Mouse (Mus musculus): ENCODE data around the gene Apbb1ip. TPM values are rescaled to one million over a fixed set of nuclear protein-coding genes. Genes with fewer than 3 reads are reported as not detected.
A peak's percentile ranks its signal among the peaks of the same experiment; 100 is the strongest.
"Not testable (repeated sequence)": the region's sequence is repeated elsewhere in the genome, so short reads cannot be mapped to it uniquely, and the experiment has no call there.

Gene Apbb1ip
- polyA plus RNA-seq, 1 experiment = 0.57 TPM

GRCm38 (mm10) chr2:22857501-22857900, 83.6 kb downstream of the Apbb1ip start:
- Histone ChIP-seq H3K27me3 (ENCODE audit: control insufficient read depth, insufficient read depth, low read length, poor library complexity, severe bottlenecking) (no peaks in the 10 kb centered on the region), H3K4me3 (ENCODE audit: low read depth, low read length) (no peak overlapping the region), H3K9ac (ENCODE audit: low read depth, poor library complexity, severe bottlenecking) (no peak overlapping the region), H3K36me3 (ENCODE audit: control insufficient read depth, insufficient read depth, low read length, poor library complexity, severe bottlenecking) (no peaks in the 10 kb centered on the region), H3K4me1 (ENCODE audit: control insufficient read depth, insufficient read depth, low read length) (no peaks in the 10 kb centered on the region), H3K9me3 (replicated peaks; ENCODE audit: control insufficient read depth, insufficient read depth, low read length, poor library complexity, severe bottlenecking) (no peaks in the 10 kb centered on the region), H3K27ac (ENCODE audit: insufficient read depth, low read length) (no peak overlapping the region)
- TF ChIP-seq EP300 (IDR thresholded peaks at IDR 0.05; ENCODE audit: insufficient read depth, low read depth, low read length) = no peak
- TF ChIP-seq POLR2A (IDR thresholded peaks at IDR 0.05; ENCODE audit: insufficient read depth, low read length) = no peak
- TF ChIP-seq CTCF (IDR thresholded peaks at IDR 0.05; ENCODE audit: low read depth, low read length) = no peak

DNA sequence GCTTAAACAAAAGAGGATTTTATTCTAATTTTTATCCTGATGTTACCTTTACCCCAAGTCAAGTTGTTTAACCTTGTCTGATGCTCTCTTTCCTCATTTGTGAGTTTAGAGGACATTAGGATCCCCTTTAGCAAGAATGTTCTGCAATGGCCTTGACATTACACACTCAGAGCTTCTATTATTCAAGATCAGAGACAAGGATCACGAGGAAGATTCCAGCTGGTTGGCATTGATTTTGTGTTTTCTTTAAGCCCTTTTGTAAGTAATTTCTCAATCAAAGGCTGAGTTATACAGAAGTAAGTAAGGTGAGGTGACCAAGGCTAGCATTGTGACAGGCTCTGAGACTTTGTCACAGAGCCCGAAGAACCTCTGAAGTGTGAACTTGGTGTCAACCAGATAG, 88.3 kb downstream of the Apbb1ip start:
- Histone ChIP-seq H3K9me3 (replicated peaks; ENCODE audit: control insufficient read depth, insufficient read depth, low read length, poor library complexity, severe bottlenecking) (no peaks in the 10 kb centered on the region), H3K27ac (ENCODE audit: insufficient read depth, low read length) (no peak overlapping the region), H3K4me1 (ENCODE audit: control insufficient read depth, insufficient read depth, low read length) (no peaks in the 10 kb centered on the region), H3K27me3 (ENCODE audit: control insufficient read depth, insufficient read depth, low read length, poor library complexity, severe bottlenecking) (no peaks in the 10 kb centered on the region), H3K9ac (ENCODE audit: low read depth, poor library complexity, severe bottlenecking) (no peak overlapping the region), H3K4me3 (ENCODE audit: low read depth, low read length) (no peak overlapping the region), H3K36me3 (ENCODE audit: control insufficient read depth, insufficient read depth, low read length, poor library complexity, severe bottlenecking) (no peaks in the 10 kb centered on the region)
- TF ChIP-seq POLR2A (IDR thresholded peaks at IDR 0.05; ENCODE audit: insufficient read depth, low read length) = no peak

DNA sequence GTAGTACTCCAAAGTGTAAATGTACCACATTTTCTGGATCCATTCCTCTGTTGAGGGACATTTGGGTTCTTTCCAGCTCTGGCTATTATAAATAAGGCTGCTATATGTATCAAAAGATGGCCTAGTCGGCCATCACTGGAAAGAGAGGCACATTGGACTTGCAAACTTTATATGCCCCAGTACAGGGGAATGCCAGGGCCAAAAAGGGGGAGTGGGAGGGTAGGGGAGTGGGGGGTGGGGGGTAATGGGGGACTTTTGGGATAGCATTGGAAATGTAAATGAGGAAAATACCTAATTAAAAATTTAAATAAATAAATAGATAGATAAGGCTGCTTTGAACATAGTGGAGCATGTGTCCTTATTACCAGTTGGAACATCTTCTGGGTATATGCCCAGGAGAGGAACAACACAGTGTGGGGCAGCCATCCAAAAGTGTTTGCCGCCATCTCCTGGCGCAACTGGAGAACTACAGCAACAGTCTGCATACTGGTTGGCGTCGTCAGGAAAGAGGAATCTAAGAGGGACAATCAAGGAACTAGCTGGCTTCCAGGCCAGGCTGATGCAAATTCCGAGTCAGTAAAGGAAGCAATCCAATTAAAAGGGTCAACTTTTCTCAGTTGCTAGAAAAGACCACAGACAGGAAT, 90.6 kb downstream of the Apbb1ip start:
- not testable (repeated sequence) for H3K4me1 ChIP-seq (ENCODE audit: control insufficient read depth, insufficient read depth, low read length)
- peak; percentile 90 for TF ChIP-seq CTCF (IDR thresholded peaks at IDR 0.05; ENCODE audit: low read depth, low read length)

GRCm38 (mm10) chr2:22865818-22866217, 91.9 kb downstream of the Apbb1ip start:
- no peaks in the 10 kb centered on the region for H3K9me3 ChIP-seq (replicated peaks; ENCODE audit: control insufficient read depth, insufficient read depth, low read length, poor library complexity, severe bottlenecking)
- H3K4me1 ChIP-seq (ENCODE audit: control insufficient read depth, insufficient read depth, low read length) = no peaks in the 10 kb centered on the region
- no peak overlapping the region for H3K4me3 ChIP-seq (ENCODE audit: low read depth, low read length)
- no peaks in the 10 kb centered on the region for H3K36me3 ChIP-seq (ENCODE audit: control insufficient read depth, insufficient read depth, low read length, poor library complexity, severe bottlenecking)
- TF ChIP-seq POLR2A (IDR thresholded peaks at IDR 0.05; ENCODE audit: insufficient read depth, low read length) (no peak), CTCF (IDR thresholded peaks at IDR 0.05; ENCODE audit: low read depth, low read length) (no peak), EP300 (IDR thresholded peaks at IDR 0.05; ENCODE audit: insufficient read depth, low read depth, low read length) (no peak)
- no peak overlapping the region for H3K9ac ChIP-seq (ENCODE audit: low read depth, poor library complexity, severe bottlenecking)
- H3K27me3 ChIP-seq (ENCODE audit: control insufficient read depth, insufficient read depth, low read length, poor library complexity, severe bottlenecking) = no peaks in the 10 kb centered on the region
- H3K27ac ChIP-seq (ENCODE audit: insufficient read depth, low read length) = no peak overlapping the region

More for the DNA sequence above, 90.6 kb downstream of the Apbb1ip start:
- H3K36me3 ChIP-seq (ENCODE audit: control insufficient read depth, insufficient read depth, low read length, poor library complexity, severe bottlenecking); H3K9ac ChIP-seq (ENCODE audit: low read depth, poor library complexity, severe bottlenecking); H3K9me3 ChIP-seq (replicated peaks; ENCODE audit: control insufficient read depth, insufficient read depth, low read length, poor library complexity, severe bottlenecking); H3K27me3 ChIP-seq (ENCODE audit: control insufficient read depth, insufficient read depth, low read length, poor library complexity, severe bottlenecking); H3K4me3 ChIP-seq (ENCODE audit: low read depth, low read length); H3K27ac ChIP-seq (ENCODE audit: insufficient read depth, low read length): not testable (repeated sequence)

DNA sequence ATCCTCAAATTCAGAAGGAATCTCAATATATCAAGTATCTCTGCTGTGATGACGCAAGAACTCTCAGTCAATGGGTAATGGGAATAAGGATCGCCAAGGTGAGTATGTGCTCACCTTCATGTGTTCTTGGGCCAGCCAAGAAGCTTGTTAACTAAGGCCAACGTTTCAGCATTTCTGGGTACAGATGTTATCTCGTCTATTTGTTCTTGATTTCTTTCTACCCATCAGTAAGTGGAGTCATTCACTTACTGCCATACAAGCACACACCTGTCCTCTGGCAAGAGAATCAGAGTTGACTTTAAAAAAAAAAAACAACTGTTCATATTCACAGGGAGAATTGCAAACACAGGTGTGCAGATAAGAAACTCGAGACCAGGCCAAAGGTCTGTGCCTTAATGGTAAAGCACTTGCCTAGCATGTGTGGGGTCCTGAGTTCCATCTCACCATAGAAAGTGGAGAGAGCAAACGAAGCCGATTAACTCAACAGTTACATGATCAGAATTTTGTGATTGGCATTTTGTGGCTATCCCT, 93.1 kb downstream of the Apbb1ip start:
- H3K27me3 ChIP-seq (ENCODE audit: control insufficient read depth, insufficient read depth, low read length, poor library complexity, severe bottlenecking) = no peaks in the 10 kb centered on the region
- no peaks in the 10 kb centered on the region for H3K9me3 ChIP-seq (replicated peaks; ENCODE audit: control insufficient read depth, insufficient read depth, low read length, poor library complexity, severe bottlenecking)
- no peak overlapping the region for H3K4me3 ChIP-seq (ENCODE audit: low read depth, low read length)
- H3K27ac ChIP-seq (ENCODE audit: insufficient read depth, low read length) = no peak overlapping the region
- no peaks in the 10 kb centered on the region for H3K36me3 ChIP-seq (ENCODE audit: control insufficient read depth, insufficient read depth, low read length, poor library complexity, severe bottlenecking)
- H3K9ac ChIP-seq (ENCODE audit: low read depth, poor library complexity, severe bottlenecking) = no peak overlapping the region
- TF ChIP-seq CTCF (IDR thresholded peaks at IDR 0.05; ENCODE audit: low read depth, low read length) = no peak
- TF ChIP-seq POLR2A (IDR thresholded peaks at IDR 0.05; ENCODE audit: insufficient read depth, low read length) = no peak
- no peak for TF ChIP-seq EP300 (IDR thresholded peaks at IDR 0.05; ENCODE audit: insufficient read depth, low read depth, low read length)
- H3K4me1 ChIP-seq (ENCODE audit: control insufficient read depth, insufficient read depth, low read length) = no peaks in the 10 kb centered on the region

DNA sequence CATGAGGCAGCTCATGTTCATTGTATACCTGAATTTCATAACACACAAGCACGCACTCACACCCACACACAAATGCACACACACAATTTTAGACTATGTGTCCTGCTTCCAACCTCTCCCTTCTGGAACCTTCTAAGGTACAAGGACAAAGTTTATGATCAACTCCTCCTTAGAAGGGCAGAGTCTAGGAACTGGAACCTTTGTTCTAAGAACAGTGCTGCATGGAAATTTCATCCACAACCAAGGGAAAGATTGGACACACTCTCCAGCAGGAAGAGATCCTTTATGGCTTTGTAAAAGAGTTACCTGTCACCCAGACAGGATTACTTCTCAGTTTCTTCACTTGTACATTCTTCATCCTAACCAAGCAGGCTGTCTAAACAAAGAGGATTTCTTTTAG, 99.3 kb downstream of the Apbb1ip start:
- Histone ChIP-seq H3K9ac (ENCODE audit: low read depth, poor library complexity, severe bottlenecking) (no peak overlapping the region), H3K36me3 (ENCODE audit: control insufficient read depth, insufficient read depth, low read length, poor library complexity, severe bottlenecking) (no peaks in the 10 kb centered on the region), H3K27ac (ENCODE audit: insufficient read depth, low read length) (no peak overlapping the region), H3K9me3 (replicated peaks; ENCODE audit: control insufficient read depth, insufficient read depth, low read length, poor library complexity, severe bottlenecking) (no peaks in the 10 kb centered on the region), H3K4me3 (ENCODE audit: low read depth, low read length) (no peak overlapping the region), H3K4me1 (ENCODE audit: control insufficient read depth, insufficient read depth, low read length) (no peaks in the 10 kb centered on the region), H3K27me3 (ENCODE audit: control insufficient read depth, insufficient read depth, low read length, poor library complexity, severe bottlenecking) (no peaks in the 10 kb centered on the region)
- TF ChIP-seq POLR2A (IDR thresholded peaks at IDR 0.05; ENCODE audit: insufficient read depth, low read length) (no peak), EP300 (IDR thresholded peaks at IDR 0.05; ENCODE audit: insufficient read depth, low read depth, low read length) (no peak), CTCF (IDR thresholded peaks at IDR 0.05; ENCODE audit: low read depth, low read length) (no peak)
